Mouse (Mus musculus): ENCODE measurements around the gene Ifnl2. TPM values are rescaled to one million over a fixed set of nuclear protein-coding genes. Genes with fewer than 3 reads are reported as not detected.
A peak's percentile ranks its signal among the peaks of the same experiment; 100 is the strongest.
"Not testable (repeated sequence)": the region's sequence is repeated elsewhere in the genome, so short reads cannot be mapped to it uniquely, and the experiment has no call there.

Ifnl2 gene
- polyA plus RNA-seq, 1 experiment, result not detected

DNA sequence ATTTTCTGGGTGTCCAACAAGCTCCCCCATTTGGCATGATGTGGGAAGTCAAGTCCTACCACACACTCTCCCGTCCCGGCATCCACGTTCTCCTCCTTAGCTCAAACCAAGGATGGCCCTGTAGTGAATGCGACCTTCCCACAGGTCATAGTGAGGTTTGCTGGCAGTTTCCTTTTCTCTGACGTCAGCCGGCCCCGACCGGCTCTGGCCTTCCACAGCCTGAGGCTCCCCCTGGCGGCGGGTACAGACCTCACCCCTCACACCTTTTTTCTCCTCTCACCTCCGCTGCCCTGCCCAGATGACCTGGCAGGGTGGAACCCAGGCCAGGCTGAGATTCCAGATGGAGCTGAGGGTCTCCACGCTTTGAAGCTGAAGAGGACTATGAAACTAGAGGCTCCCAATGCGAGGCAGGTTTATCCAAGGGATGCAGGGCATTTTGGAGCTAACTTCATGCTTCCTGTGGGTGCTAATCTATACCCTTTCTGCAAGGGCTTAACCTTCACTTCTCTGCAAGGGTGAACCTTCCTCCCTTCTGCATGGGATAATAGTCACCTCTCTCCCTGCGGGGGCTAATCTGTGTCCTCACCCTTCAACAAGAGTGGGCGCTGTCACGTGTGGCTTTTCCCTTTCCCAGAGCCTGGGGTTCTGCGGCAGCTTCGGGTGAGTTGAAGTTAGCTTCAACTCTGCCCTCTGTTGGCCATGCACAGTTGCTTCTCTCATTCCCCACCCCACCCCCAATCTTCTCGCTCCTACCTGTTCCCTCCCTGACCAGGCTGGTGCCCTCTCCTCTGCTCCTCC is 17.9 kb upstream of the Ifnl2 start:
- TF ChIP-seq CTCF (IDR thresholded peaks at IDR 0.05; ENCODE audit: borderline replicate concordance, insufficient read depth, low read depth, low read length) (peak; percentile 58), POLR2A (IDR thresholded peaks at IDR 0.05; ENCODE audit: borderline replicate concordance, insufficient read depth, low read length) (no peak)
- 10% methylated on average over 19 of the region's 19 CpGs for WGBS
- H3K4me3 ChIP-seq (replicated peaks; ENCODE audit: insufficient read depth, low read depth, low read length), result no peak overlapping the region
- DNase-seq, result peak; percentile 61 to 71
- no peak overlapping the region for H3K27ac ChIP-seq (ENCODE audit: insufficient read depth, low read length)
- H3K27me3 ChIP-seq (ENCODE audit: control insufficient read depth, insufficient read depth, low read length), result no peaks in the 10 kb centered on the region
- H3K4me1 ChIP-seq (ENCODE audit: control insufficient read depth, insufficient read depth, low read length), result no peaks in the 10 kb centered on the region

DNA sequence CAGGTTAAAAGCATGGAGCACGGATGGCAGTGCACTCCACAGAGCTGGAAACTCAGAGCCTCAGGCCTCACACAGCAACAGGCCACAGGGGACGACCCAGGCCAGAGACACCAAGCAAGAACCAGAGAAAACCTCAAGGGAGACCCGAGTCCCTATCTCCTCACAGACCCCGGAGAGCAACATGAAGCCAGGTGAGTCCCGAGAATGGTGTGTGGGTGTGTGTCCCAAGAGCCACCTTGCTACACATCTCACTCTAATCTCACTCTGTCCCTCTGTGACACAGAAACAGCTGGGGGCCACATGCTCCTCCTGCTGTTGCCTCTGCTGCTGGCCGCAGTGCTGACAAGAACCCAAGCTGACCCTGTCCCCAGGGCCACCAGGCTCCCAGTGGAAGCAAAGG is 12.3 kb upstream of the Ifnl2 start, which contains the start of gene Ifnl3:
Gene Ifnl3, plus strand, starts transcription at position 301 of the 400 bp plus-strand sequence.
- not testable (repeated sequence) for H3K27me3 ChIP-seq (ENCODE audit: control insufficient read depth, insufficient read depth, low read length); H3K27ac ChIP-seq (ENCODE audit: insufficient read depth, low read length); DNase-seq; H3K4me1 ChIP-seq (ENCODE audit: control insufficient read depth, insufficient read depth, low read length); H3K4me3 ChIP-seq (replicated peaks; ENCODE audit: insufficient read depth, low read depth, low read length)
- 75% methylated on average over 5 of the region's 6 CpGs for WGBS

DNA sequence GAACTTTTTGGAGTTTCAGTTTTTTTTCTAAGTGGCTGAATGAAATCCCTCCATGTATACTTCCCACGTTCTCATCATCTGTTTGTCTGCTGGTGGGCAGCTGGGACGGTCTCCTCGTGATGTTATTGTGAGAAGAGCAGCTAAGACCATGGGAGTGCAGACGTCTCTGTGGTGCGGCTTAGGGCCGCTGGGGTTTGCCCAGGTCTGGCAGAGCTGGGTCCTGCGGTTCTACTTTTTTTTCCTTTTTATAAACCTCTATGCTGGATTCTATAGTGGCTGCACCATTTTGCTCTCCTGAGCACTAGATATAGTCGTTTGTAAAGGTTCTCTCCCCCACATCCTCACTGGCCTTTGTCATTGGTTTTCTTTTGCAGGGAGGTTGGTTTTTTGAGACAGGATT is 1.2 kb upstream of the Ifnl2 start:
- no peak for TF ChIP-seq CTCF (IDR thresholded peaks at IDR 0.05; ENCODE audit: borderline replicate concordance, insufficient read depth, low read depth, low read length)
- no peak for TF ChIP-seq POLR2A (IDR thresholded peaks at IDR 0.05; ENCODE audit: borderline replicate concordance, insufficient read depth, low read length)
- no peaks in the 10 kb centered on the region for H3K4me1 ChIP-seq (ENCODE audit: control insufficient read depth, insufficient read depth, low read length)
- no peak for DNase-seq
- H3K27ac ChIP-seq (ENCODE audit: insufficient read depth, low read length), result no peak overlapping the region
- H3K27me3 ChIP-seq (ENCODE audit: control insufficient read depth, insufficient read depth, low read length), result no peaks in the 10 kb centered on the region
- H3K4me3 ChIP-seq (replicated peaks; ENCODE audit: insufficient read depth, low read depth, low read length), result no peak overlapping the region
- 64% methylated on average over 8 of the region's 8 CpGs for WGBS

- not testable (repeated sequence) for H3K27ac ChIP-seq (ENCODE audit: insufficient read depth, low read length); H3K27me3 ChIP-seq (ENCODE audit: control insufficient read depth, insufficient read depth, low read length); DNase-seq; H3K4me1 ChIP-seq (ENCODE audit: control insufficient read depth, insufficient read depth, low read length); H3K4me3 ChIP-seq (replicated peaks; ENCODE audit: insufficient read depth, low read depth, low read length)
- 93% methylated on average over 2 of the region's 2 CpGs for WGBS
These were observed 1.1 kb downstream of the Ifnl2 start for GRCm38 (mm10) chr7:28509121-28509520.

DNA sequence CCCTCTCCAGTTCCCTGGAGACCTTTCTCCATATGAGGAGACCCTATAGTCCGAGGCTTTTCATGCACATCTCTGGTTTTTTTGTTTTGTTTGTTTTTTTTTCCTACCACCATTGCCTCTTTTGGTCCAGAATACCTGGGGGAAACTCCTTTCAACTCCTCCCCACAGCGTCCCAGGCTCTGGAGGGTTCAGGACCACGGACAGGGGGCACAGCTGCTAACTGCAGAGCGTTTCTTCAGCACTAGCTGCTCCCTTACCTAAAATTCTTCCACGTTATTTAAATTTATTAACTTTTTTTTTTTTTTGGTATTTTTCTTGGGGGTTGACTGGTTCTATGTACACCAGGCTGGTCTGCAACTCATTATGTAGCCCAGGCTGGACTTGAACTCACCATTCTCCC is 4.7 kb downstream of the Ifnl2 start:
- Histone ChIP-seq H3K27ac (ENCODE audit: insufficient read depth, low read length) (no peak overlapping the region), H3K4me1 (ENCODE audit: control insufficient read depth, insufficient read depth, low read length) (no peaks in the 10 kb centered on the region), H3K4me3 (replicated peaks; ENCODE audit: insufficient read depth, low read depth, low read length) (no peak overlapping the region), H3K27me3 (ENCODE audit: control insufficient read depth, insufficient read depth, low read length) (no peaks in the 10 kb centered on the region)
- 12% methylated on average over 5 of the region's 5 CpGs for WGBS
- TF ChIP-seq CTCF (IDR thresholded peaks at IDR 0.05; ENCODE audit: borderline replicate concordance, insufficient read depth, low read depth, low read length) (no peak), POLR2A (IDR thresholded peaks at IDR 0.05; ENCODE audit: borderline replicate concordance, insufficient read depth, low read length) (no peak)
- DNase-seq, result no peak

- TF ChIP-seq CTCF (IDR thresholded peaks at IDR 0.05; ENCODE audit: borderline replicate concordance, insufficient read depth, low read depth, low read length) (no peak), POLR2A (IDR thresholded peaks at IDR 0.05; ENCODE audit: borderline replicate concordance, insufficient read depth, low read length) (no peak)
- Histone ChIP-seq H3K27me3 (ENCODE audit: control insufficient read depth, insufficient read depth, low read length) (no peaks in the 10 kb centered on the region), H3K4me3 (replicated peaks; ENCODE audit: insufficient read depth, low read depth, low read length) (no peak overlapping the region), H3K27ac (ENCODE audit: insufficient read depth, low read length) (no peak overlapping the region), H3K4me1 (ENCODE audit: control insufficient read depth, insufficient read depth, low read length) (no peaks in the 10 kb centered on the region; the same call in 1 of the 2 replicates)
- WGBS, result 74% methylated on average over 11 of the region's 11 CpGs
- DNase-seq, result no peak
These were observed 14.8 kb downstream of the Ifnl2 start for GRCm38 (mm10) chr7:28495426-28495825.

GRCm38 (mm10) chr7:28492310-28492709 is 17.9 kb downstream of the Ifnl2 start:
- DNase-seq, result no peak
- TF ChIP-seq CTCF (IDR thresholded peaks at IDR 0.05; ENCODE audit: borderline replicate concordance, insufficient read depth, low read depth, low read length) (no peak), POLR2A (IDR thresholded peaks at IDR 0.05; ENCODE audit: borderline replicate concordance, insufficient read depth, low read length) (no peak)
- Histone ChIP-seq H3K27me3 (ENCODE audit: control insufficient read depth, insufficient read depth, low read length) (no peaks in the 10 kb centered on the region), H3K4me3 (replicated peaks; ENCODE audit: insufficient read depth, low read depth, low read length) (no peak overlapping the region), H3K4me1 (ENCODE audit: control insufficient read depth, insufficient read depth, low read length) (no peaks in the 10 kb centered on the region; the same call in 1 of the 2 replicates), H3K27ac (ENCODE audit: insufficient read depth, low read length) (no peak overlapping the region)
- WGBS, result 91% methylated on average over 8 of the region's 8 CpGs

DNA sequence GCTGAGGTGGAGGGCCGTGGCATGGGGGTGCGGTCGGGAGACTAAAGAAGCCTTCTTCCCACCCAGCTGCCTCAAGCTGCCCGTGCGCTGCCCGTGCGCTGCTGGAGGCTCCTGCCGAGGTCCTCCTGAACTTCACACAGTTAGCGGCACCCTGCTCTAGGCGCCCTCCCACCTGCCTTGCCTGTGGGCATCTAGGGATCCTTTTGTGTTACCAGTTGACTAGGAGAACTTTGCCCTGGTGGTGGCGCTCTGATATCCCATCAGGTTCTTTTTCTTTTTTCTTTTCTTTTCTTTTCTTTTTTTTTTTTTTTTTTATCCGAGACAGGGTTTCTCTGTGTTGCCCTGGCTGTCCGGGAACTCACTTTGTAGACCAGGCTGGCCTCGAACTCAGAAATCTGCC is 19.4 kb downstream of the Ifnl2 start:
- Histone ChIP-seq H3K27ac (ENCODE audit: insufficient read depth, low read length) (no peak overlapping the region), H3K4me1 (ENCODE audit: control insufficient read depth, insufficient read depth, low read length) (no peaks in the 10 kb centered on the region; the same call in 1 of the 2 replicates), H3K27me3 (ENCODE audit: control insufficient read depth, insufficient read depth, low read length) (no peaks in the 10 kb centered on the region), H3K4me3 (replicated peaks; ENCODE audit: insufficient read depth, low read depth, low read length) (peak overlapping the region; percentile 28)
- WGBS, result 32% methylated on average over 14 of the region's 14 CpGs
- no peak for DNase-seq
- TF ChIP-seq CTCF (IDR thresholded peaks at IDR 0.05; ENCODE audit: borderline replicate concordance, insufficient read depth, low read depth, low read length) (no peak), POLR2A (IDR thresholded peaks at IDR 0.05; ENCODE audit: borderline replicate concordance, insufficient read depth, low read length) (no peak)

Data from cerebellum, adult 2 months (tissue).